Mouse (Mus musculus): ENCODE measurements at regions not wholly inside any gene's neighbourhood (a gene's known extent, or its start where the extent isn't known, plus 50 kb on each side); places are given as distances from the start of the nearest gene placed in this dataset.

DNA sequence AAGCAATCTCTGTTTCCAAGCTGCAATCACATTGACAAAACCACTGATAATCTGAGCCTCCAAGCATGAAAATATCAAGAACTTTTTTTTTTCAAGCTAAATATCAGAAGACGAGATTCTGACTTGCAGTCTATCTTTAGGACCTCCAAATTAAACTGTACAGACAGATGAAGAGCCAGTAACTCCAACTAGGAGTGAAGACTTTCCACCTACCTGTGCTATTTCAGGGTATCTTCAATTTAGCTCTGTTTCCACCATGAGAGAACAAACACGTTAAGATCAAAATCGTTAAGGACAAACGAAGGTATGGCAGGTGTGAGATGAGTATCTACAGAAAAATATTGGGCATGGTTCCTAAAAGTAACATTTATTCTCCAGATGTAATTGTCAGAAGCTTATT is 82.4 kb upstream of the Pcdh9 start:
- Histone ChIP-seq H3K4me2 (ENCODE audit: low read length) (no peak overlapping the region), H3K9ac (ENCODE audit: low read depth, low read length) (no peak overlapping the region), H3K4me3 (ENCODE audit: low read depth, low read length) (no peak overlapping the region), H3K9me3 (replicated peaks; ENCODE audit: control insufficient read depth, low read length, poor library complexity, severe bottlenecking) (no peaks in the 10 kb centered on the region), H3K4me1 (ENCODE audit: control insufficient read depth, insufficient read depth, low read length) (no peaks in the 10 kb centered on the region), H3K27me3 (ENCODE audit: control insufficient read depth, insufficient read depth, low read depth, low read length) (no peaks in the 10 kb centered on the region), H3K27ac (ENCODE audit: low read length) (no peak overlapping the region), H3K36me3 (ENCODE audit: control insufficient read depth, insufficient read depth, low read length) (no peaks in the 10 kb centered on the region)
- WGBS, result 91% methylated on average over 4 of the region's 4 CpGs
- ATAC-seq, result no peak

DNA sequence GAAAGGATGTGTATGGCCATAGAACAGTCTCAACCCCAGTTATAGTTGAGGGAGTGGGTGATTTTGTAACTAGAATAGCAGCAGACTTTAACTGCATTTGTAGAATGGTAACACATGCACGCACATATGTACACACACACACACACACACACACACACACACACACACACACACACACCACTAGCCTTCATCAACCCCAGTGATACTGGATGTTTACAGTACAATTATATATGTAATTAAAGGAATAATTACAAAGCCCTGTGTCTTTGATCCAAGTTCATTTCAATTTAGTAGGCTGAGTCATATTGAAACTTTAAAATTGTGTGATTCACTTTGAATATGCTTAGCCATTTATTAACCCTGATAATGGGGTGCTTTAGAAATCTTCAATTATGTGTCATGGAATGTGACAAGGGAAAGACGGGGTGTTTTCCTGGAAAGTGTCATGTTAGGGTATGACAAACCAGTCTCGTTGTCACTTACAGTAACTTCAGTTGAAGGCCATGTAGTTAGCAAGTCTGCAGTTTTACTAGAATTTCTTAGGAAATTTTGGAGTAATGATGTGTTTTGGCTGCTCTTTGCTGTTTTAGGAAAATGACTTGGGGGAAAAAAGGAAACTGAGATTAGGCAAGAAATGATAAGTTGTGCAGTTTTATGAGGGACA is 81.8 kb upstream of the Pcdh9 start:
- Histone ChIP-seq H3K27ac (ENCODE audit: low read length) (no peak overlapping the region), H3K9me3 (replicated peaks; ENCODE audit: control insufficient read depth, low read length, poor library complexity, severe bottlenecking) (no peaks in the 10 kb centered on the region), H3K4me1 (ENCODE audit: control insufficient read depth, insufficient read depth, low read length) (no peaks in the 10 kb centered on the region), H3K4me2 (ENCODE audit: low read length) (no peak overlapping the region), H3K36me3 (ENCODE audit: control insufficient read depth, insufficient read depth, low read length) (no peaks in the 10 kb centered on the region), H3K4me3 (ENCODE audit: low read depth, low read length) (no peak overlapping the region), H3K27me3 (ENCODE audit: control insufficient read depth, insufficient read depth, low read depth, low read length) (no peaks in the 10 kb centered on the region), H3K9ac (ENCODE audit: low read depth, low read length) (no peak overlapping the region)
- 88% methylated on average over 3 of the region's 3 CpGs for WGBS
- no peak for ATAC-seq

- H3K36me3 ChIP-seq (ENCODE audit: control insufficient read depth, insufficient read depth, low read length), result no peaks in the 10 kb centered on the region
- 78% methylated on average over 2 of the region's 2 CpGs for WGBS
- no peaks in the 10 kb centered on the region for H3K27me3 ChIP-seq (ENCODE audit: control insufficient read depth, insufficient read depth, low read depth, low read length)
- H3K4me1 ChIP-seq (ENCODE audit: control insufficient read depth, insufficient read depth, low read length), result no peaks in the 10 kb centered on the region
- no peak overlapping the region for H3K4me3 ChIP-seq (ENCODE audit: low read depth, low read length)
- H3K4me2 ChIP-seq (ENCODE audit: low read length), result no peak overlapping the region
- no peak for ATAC-seq
- no peak overlapping the region for H3K27ac ChIP-seq (ENCODE audit: low read length)
- no peak overlapping the region for H3K9ac ChIP-seq (ENCODE audit: low read depth, low read length)
- H3K9me3 ChIP-seq (replicated peaks; ENCODE audit: control insufficient read depth, low read length, poor library complexity, severe bottlenecking), result no peaks in the 10 kb centered on the region
Observed at GRCm38 (mm10) chr14:93966933-93967332, 76.5 kb upstream of the Pcdh9 start.

- Histone ChIP-seq H3K9me3 (replicated peaks; ENCODE audit: control insufficient read depth, low read length, poor library complexity, severe bottlenecking) (no peaks in the 10 kb centered on the region), H3K27me3 (ENCODE audit: control insufficient read depth, insufficient read depth, low read depth, low read length) (no peaks in the 10 kb centered on the region), H3K36me3 (ENCODE audit: control insufficient read depth, insufficient read depth, low read length) (no peaks in the 10 kb centered on the region), H3K4me3 (ENCODE audit: low read depth, low read length) (no peak overlapping the region), H3K4me2 (ENCODE audit: low read length) (no peak overlapping the region), H3K9ac (ENCODE audit: low read depth, low read length) (no peak overlapping the region), H3K27ac (ENCODE audit: low read length) (no peak overlapping the region), H3K4me1 (ENCODE audit: control insufficient read depth, insufficient read depth, low read length) (no peaks in the 10 kb centered on the region)
- WGBS, result 40% methylated on average over 2 of the region's 2 CpGs
- no peak for ATAC-seq
Observed at GRCm38 (mm10) chr14:93962677-93963049, 72.2 kb upstream of the Pcdh9 start.

DNA sequence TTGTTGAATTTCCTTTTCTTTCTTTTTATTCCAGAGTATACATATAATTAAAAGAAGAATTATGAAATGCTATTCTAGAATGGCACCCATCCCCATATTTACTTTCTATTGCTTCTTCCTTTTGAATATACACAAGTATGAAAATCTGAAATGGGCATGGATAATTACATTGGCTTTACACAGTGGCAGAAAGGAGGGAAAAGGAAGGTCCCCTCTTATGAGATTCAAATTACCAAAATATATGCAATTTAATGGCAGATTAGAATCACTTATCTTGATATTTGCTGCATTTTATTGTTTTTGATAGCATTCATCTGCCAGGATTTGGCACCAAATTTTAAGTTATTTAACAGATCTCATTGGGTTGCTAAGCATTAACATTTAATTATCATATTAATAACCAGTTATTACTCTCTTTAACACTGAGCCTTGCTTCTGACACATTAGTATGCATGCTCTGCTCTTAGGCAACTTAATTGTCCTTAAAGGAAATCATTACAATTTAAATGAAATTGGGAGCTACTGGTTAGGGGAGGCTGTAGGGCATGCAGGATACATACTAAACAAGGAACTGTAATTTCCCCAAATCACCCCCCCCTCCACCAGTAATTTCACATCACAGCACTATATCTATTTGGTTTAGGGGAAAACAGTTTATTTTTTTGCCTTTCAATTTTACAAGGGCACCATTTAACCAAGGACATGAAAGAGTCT is 71.6 kb upstream of the Pcdh9 start:
- H3K4me3 ChIP-seq (ENCODE audit: low read depth, low read length), result no peak overlapping the region
- H3K9ac ChIP-seq (ENCODE audit: low read depth, low read length), result no peak overlapping the region
- peak; percentile 64; the same call in 1 of the 2 replicates for ATAC-seq
- no peaks in the 10 kb centered on the region for H3K4me1 ChIP-seq (ENCODE audit: control insufficient read depth, insufficient read depth, low read length)
- H3K36me3 ChIP-seq (ENCODE audit: control insufficient read depth, insufficient read depth, low read length), result no peaks in the 10 kb centered on the region
- no peak overlapping the region for H3K27ac ChIP-seq (ENCODE audit: low read length)
- H3K27me3 ChIP-seq (ENCODE audit: control insufficient read depth, insufficient read depth, low read depth, low read length), result no peaks in the 10 kb centered on the region
- H3K9me3 ChIP-seq (replicated peaks; ENCODE audit: control insufficient read depth, low read length, poor library complexity, severe bottlenecking), result no peaks in the 10 kb centered on the region
- H3K4me2 ChIP-seq (ENCODE audit: low read length), result no peak overlapping the region

Data from midbrain, embryonic 16.5 days (tissue).